Mouse (Mus musculus): ENCODE measurements around the gene Ccdc63.
"Not testable (repeated sequence)": the region's sequence is repeated elsewhere in the genome, so short reads cannot be mapped to it uniquely, and the experiment has no call there.

The Ccdc63 gene

GRCm38 (mm10) chr5:122149259-122149658 lies 8.6 kb upstream of the Ccdc63 start:
- DNase-seq (ENCODE audit: low spot score in 2 of 2), result no peak

GRCm38 (mm10) chr5:122148107-122148506 lies 7.5 kb upstream of the Ccdc63 start:
- no peak for DNase-seq (ENCODE audit: low spot score in 2 of 2)

GRCm38 (mm10) chr5:122146609-122147008 lies 6.0 kb upstream of the Ccdc63 start:
- DNase-seq (ENCODE audit: low spot score in 2 of 2), result no peak

- DNase-seq (ENCODE audit: low spot score in 2 of 2), result peak in 1 of 2 experiments; percentile 52
Observed at GRCm38 (mm10) chr5:122146056-122146580, 5.5 kb upstream of the Ccdc63 start.

GRCm38 (mm10) chr5:122145381-122146055 lies 4.9 kb upstream of the Ccdc63 start:
- no peak for DNase-seq (ENCODE audit: low spot score in 2 of 2)

- DNase-seq (ENCODE audit: low spot score in 2 of 2), result no peak
Observed at GRCm38 (mm10) chr5:122144825-122145224, 4.2 kb upstream of the Ccdc63 start.

- DNase-seq (ENCODE audit: low spot score in 2 of 2), result peak in 1 of 2 experiments; percentile 55
Observed at GRCm38 (mm10) chr5:122143543-122143942, 2.9 kb upstream of the Ccdc63 start.

- DNase-seq (ENCODE audit: low spot score in 2 of 2), result no peak
Observed at GRCm38 (mm10) chr5:122142230-122142992, 1.8 kb upstream of the Ccdc63 start.

- not testable (repeated sequence) for DNase-seq (ENCODE audit: low spot score in 2 of 2)
Observed at GRCm38 (mm10) chr5:122139771-122140170, 852 bp downstream of the Ccdc63 start.

GRCm38 (mm10) chr5:122138856-122139255 lies 1.8 kb downstream of the Ccdc63 start:
- no peak for DNase-seq (ENCODE audit: low spot score in 2 of 2)

GRCm38 (mm10) chr5:122136508-122137408 lies 3.9 kb downstream of the Ccdc63 start:
- DNase-seq (ENCODE audit: low spot score in 2 of 2), result no peak

- no peak for DNase-seq (ENCODE audit: low spot score in 2 of 2)
Observed at GRCm38 (mm10) chr5:122135290-122135882, 5.2 kb downstream of the Ccdc63 start.

GRCm38 (mm10) chr5:122134395-122135289 lies 6.0 kb downstream of the Ccdc63 start:
- DNase-seq (ENCODE audit: low spot score in 2 of 2), result no peak

GRCm38 (mm10) chr5:122133050-122133389 lies 7.6 kb downstream of the Ccdc63 start:
- no peak for DNase-seq (ENCODE audit: low spot score in 2 of 2)

GRCm38 (mm10) chr5:122132167-122133049 lies 8.2 kb downstream of the Ccdc63 start:
- DNase-seq (ENCODE audit: low spot score in 2 of 2), result no peak

GRCm38 (mm10) chr5:122131076-122132051 lies 9.3 kb downstream of the Ccdc63 start:
- peak; percentile 76 to 83 for DNase-seq (ENCODE audit: low spot score in 2 of 2)

- DNase-seq (ENCODE audit: low spot score in 2 of 2), result peak in 1 of 2 experiments; percentile 44
Observed at GRCm38 (mm10) chr5:122130341-122130998, 10.2 kb downstream of the Ccdc63 start.
